Comparison of ENCODE assay signal across 15 mouse cellular contexts in genomic region chr13:73290206-73290605, GRCm38 (mm10). TPM values are rescaled to one million over a fixed set of nuclear protein-coding genes. Genes with fewer than 3 reads are reported as not detected.
DNase-seq lines count a peak whose midpoint lies in the region; ATAC-seq lines count a peak whose summit lies in the region.
"Had no signal": no experiment of that assay in that cellular context is flagged by ENCODE, and none has a peak within 500 bp of the region (broad histone marks: within the 10 kb centered on the region; RNA-seq: fewer than 3 reads in every experiment).

No protein-coding gene starts in this region.

- no peak overlapping the region for H3K4me2 ChIP-seq in intestine, embryonic 15.5 days (replicated peaks)
- no peak overlapping the region for H3K4me2 ChIP-seq in forebrain, embryonic 15.5 days (replicated peaks)

- 69% methylated on average over 6 of the region's 6 CpGs for WGBS in intestine, embryonic 15.5 days
- WGBS in forebrain, embryonic 15.5 days, result 92% methylated on average over 6 of the region's 6 CpGs

- H3K36me3 ChIP-seq in intestine, embryonic 15.5 days, result no peaks in the 10 kb centered on the region
- no peaks in the 10 kb centered on the region for H3K36me3 ChIP-seq in forebrain, embryonic 15.5 days

- H3K9me3 ChIP-seq in intestine, embryonic 15.5 days, result no peaks in the 10 kb centered on the region
- no peaks in the 10 kb centered on the region for H3K9me3 ChIP-seq in forebrain, embryonic 15.5 days

- DNase-seq in heart, adult 11 months, result peak; percentile 98
- no peak for DNase-seq in heart, postnatal 25 days (ENCODE audit: low spot score)
- peak; percentile 17 for DNase-seq in urinary bladder, postnatal 25 days (ENCODE audit: low spot score)
- DNase-seq in urinary bladder, postnatal 4 days (ENCODE audit: low spot score in 2 of 2), result no peak
- DNase-seq in right cerebral cortex, adult 2 months (ENCODE audit: low spot score in 2 of 2), result no peak
- DNase-seq in left cerebral cortex, adult 11 months (ENCODE audit: low spot score), result no peak
- DNase-seq: cerebellum, adult 2 months; gastrocnemius, postnatal 36 days; thymus, postnatal 36 days had no signal

- H3K4me3 ChIP-seq in intestine, embryonic 15.5 days (replicated peaks), result no peak overlapping the region
- no peak overlapping the region for H3K4me3 ChIP-seq in forebrain, embryonic 15.5 days
- H3K4me3 ChIP-seq: layer of hippocampus, adult 2 months had no signal

- 0 out of 2 replicates have a peak overlapping the region, but pooled peaks have one; percentile 15 for H3K27ac ChIP-seq in intestine, embryonic 15.5 days
- no peak overlapping the region for H3K27ac ChIP-seq in forebrain, embryonic 15.5 days (replicated peaks)
- H3K27ac ChIP-seq: layer of hippocampus, adult 2 months; liver, embryonic 14.5 days had no signal

- no peak overlapping the region for H3K9ac ChIP-seq in intestine, embryonic 15.5 days
- H3K9ac ChIP-seq in forebrain, embryonic 15.5 days (replicated peaks), result no peak overlapping the region
- H3K9ac ChIP-seq: liver, embryonic 14.5 days had no signal

- no peaks in the 10 kb centered on the region for H3K27me3 ChIP-seq in intestine, embryonic 15.5 days (replicated peaks)
- H3K27me3 ChIP-seq in forebrain, embryonic 15.5 days, result no peaks in the 10 kb centered on the region

- ATAC-seq in intestine, embryonic 15.5 days, result peak; percentile 91
- ATAC-seq in forebrain, embryonic 15.5 days (replicated peaks), result no peak
- ATAC-seq: inflammation-experienced regulatory T-cells, adult 6 months had no signal

- H3K4me1 ChIP-seq in intestine, embryonic 15.5 days (replicated peaks), result 0 out of 2 replicates have a peak, but pooled peaks cover 4% of the 10 kb centered on the region
- H3K4me1 ChIP-seq in forebrain, embryonic 15.5 days, result no peaks in the 10 kb centered on the region

- intact Hi-C loops in heart, postnatal 25 days (cut with DNase I), result no loop called here

RNA-seq across cellular contexts. Expression of gene Irx4, which starts 29.9 kb away (rescaled TPM):
- total RNA-seq in heart, postnatal 25 days (2021), result 10 to 100 TPM; 26.0 to 27.0 TPM
- 0.26 and 0.47 TPM in 2 replicates for polyA plus RNA-seq in intestine, embryonic 15.5 days (2015; fragmentation: Nextera tagmentation; extraction: Ambion mirVana)
- 0.09 TPM in 1 of 2 replicates, not detected in the other for polyA plus RNA-seq in forebrain, embryonic 15.5 days (2015; fragmentation: Nextera tagmentation; extraction: Ambion mirVana)
- total RNA-seq: gastrocnemius, postnatal 36 days; layer of hippocampus, adult 2 months; left cerebral cortex, postnatal 36 days had no signal
- polyA plus RNA-seq: inflammation-experienced regulatory T-cells, adult 6 months; liver, embryonic 14.5 days had no signal

RNA-seq across cellular contexts. Expression of gene Mrpl36, which starts 38.1 kb away (rescaled TPM):
- 10 to 100 TPM; 52.7 to 54.5 TPM for total RNA-seq in heart, postnatal 25 days (2021)
- polyA plus RNA-seq in intestine, embryonic 15.5 days (2015; fragmentation: Nextera tagmentation; extraction: Ambion mirVana), result 159 and 160 TPM in 2 replicates
- polyA plus RNA-seq in forebrain, embryonic 15.5 days (2015; fragmentation: Nextera tagmentation; extraction: Ambion mirVana), result 91.0 and 99.8 TPM in 2 replicates

RNA-seq across cellular contexts. Expression of gene Ndufs6, which starts 38.1 kb away (rescaled TPM):
- total RNA-seq in heart, postnatal 25 days (2021), result 1,000 to 10,000 TPM; 1,182 to 1,218 TPM
- polyA plus RNA-seq in intestine, embryonic 15.5 days (2015; fragmentation: Nextera tagmentation; extraction: Ambion mirVana), result 464 and 509 TPM in 2 replicates
- 357 and 367 TPM in 2 replicates for polyA plus RNA-seq in forebrain, embryonic 15.5 days (2015; fragmentation: Nextera tagmentation; extraction: Ambion mirVana)

Comparison
In these comparisons a context has a peak if more than half of its experiments do, and no peak if none do; other contexts are left out.
1. DNase-seq: peak in heart, adult 11 months (single experiment) and urinary bladder, postnatal 25 days (single experiment); none in heart, postnatal 25 days (single experiment), urinary bladder, postnatal 4 days (0 of 2), right cerebral cortex, adult 2 months (0 of 2) and left cerebral cortex, adult 11 months (single experiment).